Mouse (Mus musculus) hindbrain, embryonic 15.5 days (tissue): ENCODE measurements around the gene Krt35. TPM values are rescaled to one million over a fixed set of nuclear protein-coding genes. Genes with fewer than 3 reads are reported as not detected.

Experiments used
- ATAC-seq: fragments of 200-750 bp; cut with Nextera tagmentation; 2 replicates; pipeline ENCODE4 v1.8.0; 2017; ENCODE audit warnings: low read depth, moderate number of reproducible peaks, moderate TSS enrichment; ENCODE audit not compliant: low FRiP score
- H3K27ac ChIP-seq: fragments of 300-500 bp; sonication (generic); replicated peaks from 2 replicates; pipeline ENCODE4 v1.5.1; 2015; ENCODE audit warnings: mild to moderate bottlenecking, inconsistent platforms
- H3K27me3 ChIP-seq: fragments of 300-500 bp; sonication (generic); 2 replicates; pipeline ENCODE4 v1.6.1; 2015; ENCODE audit warnings: control low read depth, inconsistent platforms
- H3K36me3 ChIP-seq: fragments of 300-500 bp; sonication (generic); 2 replicates; pipeline ENCODE4 v1.6.1; 2015; ENCODE audit warnings: control low read depth, inconsistent platforms
- H3K4me1 ChIP-seq: fragments of 300-500 bp; sonication (generic); replicated peaks from 2 replicates; pipeline ENCODE4 v1.6.1; 2015; ENCODE audit warnings: control low read depth, inconsistent platforms
- H3K4me2 ChIP-seq: fragments of 300-500 bp; sonication (generic); 2 replicates; pipeline ENCODE4 v1.6.1; 2015; ENCODE audit warnings: moderate library complexity, mild to moderate bottlenecking, inconsistent platforms
- H3K4me3 ChIP-seq: fragments of 300-500 bp; sonication (generic); 2 replicates; pipeline ENCODE4 v1.5.1; 2015; ENCODE audit warnings: mild to moderate bottlenecking, inconsistent platforms
- H3K9ac ChIP-seq: fragments of 300-500 bp; sonication (generic); 2 replicates; pipeline ENCODE4 v1.6.1; 2015; ENCODE audit warnings: inconsistent platforms
- H3K9me3 ChIP-seq: fragments of 300-500 bp; sonication (generic); 2 replicates; pipeline ENCODE4 v1.6.1; 2016; ENCODE audit warnings: control low read depth, inconsistent platforms
- WGBS: fragments of 180-500 bp; shearing (Covaris S2); methylation state at CpG from one replicate; pipeline ENCODE4 v1.1.7; 2015; 5-methylcytosine and 5-hydroxymethylcytosine counted together
- polyA plus RNA-seq: library from polyadenylated mRNA; unstranded; fragments of >200 nt; fragmentation: Nextera tagmentation; extraction: Ambion mirVana; gene quantifications from 2 replicates; pipeline ENCODE4 v1.2.1, GENCODE M21; 2015

The Krt35 gene
- polyA plus RNA-seq, result not detected in 2 replicates

GRCm38 (mm10) chr11:100096141-100096540 lies at the start of gene Krt35:
Krt35 (minus strand) TSS chr11:100096241.
- Histone ChIP-seq H3K4me1 (no peaks in the 10 kb centered on the region), H3K4me2 (no peak within 1 kb of the TSS), H3K9ac (no peak within 1 kb of the TSS), H3K36me3 (no peaks in the 10 kb centered on the region), H3K9me3 (no peaks in the 10 kb centered on the region), H3K27ac (no peak within 1 kb of the TSS), H3K27me3 (no peaks in the 10 kb centered on the region), H3K4me3 (no peak within 1 kb of the TSS)
- WGBS, result 93% methylated on average over 9 of the region's 9 CpGs
- no peak for ATAC-seq

GRCm38 (mm10) chr11:100145104-100145503 lies 49.1 kb upstream of the Krt35 start:
- Histone ChIP-seq H3K9ac (no peak overlapping the region), H3K36me3 (no peaks in the 10 kb centered on the region), H3K9me3 (no peaks in the 10 kb centered on the region), H3K27me3 (peaks cover 32% of the 10 kb centered on the region), H3K4me3 (peak overlapping the region; percentile 26), H3K4me2 (peak overlapping the region; percentile 56), H3K27ac (no peak overlapping the region), H3K4me1 (peaks cover 13% of the 10 kb centered on the region)
- WGBS, result 1% methylated on average over 20 of the region's 20 CpGs
- no peak for ATAC-seq

GRCm38 (mm10) chr11:100140966-100141365 lies 44.9 kb upstream of the Krt35 start:
- ATAC-seq, result no peak
- Histone ChIP-seq H3K9ac (no peak overlapping the region), H3K27me3 (peaks cover 22% of the 10 kb centered on the region), H3K4me3 (no peak overlapping the region), H3K27ac (no peak overlapping the region), H3K4me1 (peaks cover 17% of the 10 kb centered on the region), H3K9me3 (no peaks in the 10 kb centered on the region), H3K4me2 (no peak overlapping the region), H3K36me3 (no peaks in the 10 kb centered on the region)
- 85% methylated on average over 21 of the region's 21 CpGs for WGBS

- Histone ChIP-seq H3K9ac (no peak overlapping the region), H3K36me3 (no peaks in the 10 kb centered on the region), H3K4me2 (no peak overlapping the region), H3K4me3 (no peak overlapping the region), H3K27ac (no peak overlapping the region), H3K27me3 (peaks cover 7% of the 10 kb centered on the region), H3K4me1 (peaks cover 6% of the 10 kb centered on the region; the same call in 1 of the 2 replicates), H3K9me3 (no peaks in the 10 kb centered on the region)
- no peak for ATAC-seq
- WGBS, result 83% methylated on average over 2 of the region's 2 CpGs
Observed at GRCm38 (mm10) chr11:100139391-100139790, 43.4 kb upstream of the Krt35 start.

GRCm38 (mm10) chr11:100138809-100139208 lies 42.8 kb upstream of the Krt35 start:
- Histone ChIP-seq H3K4me2 (no peak overlapping the region), H3K4me3 (no peak overlapping the region), H3K27ac (no peak overlapping the region), H3K9ac (no peak overlapping the region), H3K9me3 (no peaks in the 10 kb centered on the region), H3K4me1 (peaks cover 6% of the 10 kb centered on the region; the same call in 1 of the 2 replicates), H3K27me3 (peaks cover 1% of the 10 kb centered on the region; the same call in 1 of the 2 replicates), H3K36me3 (no peaks in the 10 kb centered on the region)
- WGBS, result 71% methylated on average over 7 of the region's 7 CpGs
- ATAC-seq, result no peak

- Histone ChIP-seq H3K27ac (no peak overlapping the region), H3K9ac (no peak overlapping the region), H3K36me3 (no peaks in the 10 kb centered on the region), H3K27me3 (no peaks in the 10 kb centered on the region), H3K4me1 (peaks cover 6% of the 10 kb centered on the region; the same call in 1 of the 2 replicates), H3K4me3 (no peak overlapping the region), H3K9me3 (no peaks in the 10 kb centered on the region), H3K4me2 (no peak overlapping the region)
- no peak for ATAC-seq
- WGBS, result 24% methylated on average over 5 of the region's 5 CpGs
Observed at GRCm38 (mm10) chr11:100137693-100138092, 41.7 kb upstream of the Krt35 start.

- Histone ChIP-seq H3K4me1 (peaks cover 6% of the 10 kb centered on the region; the same call in 1 of the 2 replicates), H3K9me3 (no peaks in the 10 kb centered on the region), H3K9ac (no peak overlapping the region), H3K4me2 (no peak overlapping the region), H3K36me3 (no peaks in the 10 kb centered on the region), H3K27ac (no peak overlapping the region), H3K27me3 (no peaks in the 10 kb centered on the region), H3K4me3 (no peak overlapping the region)
- WGBS, result 30% methylated on average over 5 of the region's 5 CpGs
- no peak for ATAC-seq
Observed at GRCm38 (mm10) chr11:100136559-100136958, 40.5 kb upstream of the Krt35 start.

GRCm38 (mm10) chr11:100135731-100136130 lies 39.7 kb upstream of the Krt35 start, which contains the start of gene Krt15:
Krt15 (minus strand) TSS chr11:100135928.
- Histone ChIP-seq H3K27me3 (no peaks in the 10 kb centered on the region), H3K4me2 (no peak within 1 kb of the TSS), H3K9me3 (no peaks in the 10 kb centered on the region), H3K27ac (no peak within 1 kb of the TSS), H3K36me3 (no peaks in the 10 kb centered on the region), H3K4me3 (no peak within 1 kb of the TSS), H3K9ac (no peak within 1 kb of the TSS), H3K4me1 (peaks cover 6% of the 10 kb centered on the region; the same call in 1 of the 2 replicates)
- no peak for ATAC-seq
- WGBS, result 66% methylated on average over 7 of the region's 7 CpGs

- WGBS, result 72% methylated on average over 7 of the region's 7 CpGs
- no peak for ATAC-seq
- no peak overlapping the region for H3K27ac ChIP-seq
- no peaks in the 10 kb centered on the region for H3K4me1 ChIP-seq
- no peaks in the 10 kb centered on the region for H3K9me3 ChIP-seq
- no peaks in the 10 kb centered on the region for H3K27me3 ChIP-seq
- no peak overlapping the region for H3K9ac ChIP-seq
- no peaks in the 10 kb centered on the region for H3K36me3 ChIP-seq
- no peak overlapping the region for H3K4me3 ChIP-seq
- H3K4me2 ChIP-seq, result no peak overlapping the region
Observed at GRCm38 (mm10) chr11:100124901-100125300, 28.9 kb upstream of the Krt35 start.

GRCm38 (mm10) chr11:100121466-100121865 lies 25.4 kb upstream of the Krt35 start, which contains the start of gene Krt13:
Krt13 (minus strand) TSS chr11:100121566.
- 64% methylated on average over 3 of the region's 3 CpGs for WGBS
- no peaks in the 10 kb centered on the region for H3K9me3 ChIP-seq
- H3K27ac ChIP-seq, result no peak within 1 kb of the TSS
- no peaks in the 10 kb centered on the region for H3K4me1 ChIP-seq
- H3K4me2 ChIP-seq, result no peak within 1 kb of the TSS
- H3K4me3 ChIP-seq, result no peak within 1 kb of the TSS
- H3K36me3 ChIP-seq, result no peaks in the 10 kb centered on the region
- no peak for ATAC-seq
- H3K9ac ChIP-seq, result no peak within 1 kb of the TSS
- no peaks in the 10 kb centered on the region for H3K27me3 ChIP-seq

GRCm38 (mm10) chr11:100120331-100120730 lies 24.3 kb upstream of the Krt35 start:
- Histone ChIP-seq H3K9ac (no peak overlapping the region), H3K36me3 (no peaks in the 10 kb centered on the region), H3K27ac (no peak overlapping the region), H3K4me3 (no peak overlapping the region), H3K9me3 (no peaks in the 10 kb centered on the region), H3K27me3 (no peaks in the 10 kb centered on the region), H3K4me1 (no peaks in the 10 kb centered on the region), H3K4me2 (no peak overlapping the region)
- no peak for ATAC-seq
- 89% methylated on average over 5 of the region's 5 CpGs for WGBS

GRCm38 (mm10) chr11:100113742-100114029 lies 17.6 kb upstream of the Krt35 start:
- no peak for ATAC-seq
- H3K4me3 ChIP-seq, result no peak overlapping the region
- no peak overlapping the region for H3K27ac ChIP-seq
- no peaks in the 10 kb centered on the region for H3K9me3 ChIP-seq
- no peaks in the 10 kb centered on the region for H3K27me3 ChIP-seq
- H3K36me3 ChIP-seq, result no peaks in the 10 kb centered on the region
- no peak overlapping the region for H3K9ac ChIP-seq
- H3K4me1 ChIP-seq, result no peaks in the 10 kb centered on the region
- 63% methylated on average over 2 of the region's 2 CpGs for WGBS
- H3K4me2 ChIP-seq, result no peak overlapping the region
